Mouse (Mus musculus): ENCODE results near the gene Sgk2.

DNA sequence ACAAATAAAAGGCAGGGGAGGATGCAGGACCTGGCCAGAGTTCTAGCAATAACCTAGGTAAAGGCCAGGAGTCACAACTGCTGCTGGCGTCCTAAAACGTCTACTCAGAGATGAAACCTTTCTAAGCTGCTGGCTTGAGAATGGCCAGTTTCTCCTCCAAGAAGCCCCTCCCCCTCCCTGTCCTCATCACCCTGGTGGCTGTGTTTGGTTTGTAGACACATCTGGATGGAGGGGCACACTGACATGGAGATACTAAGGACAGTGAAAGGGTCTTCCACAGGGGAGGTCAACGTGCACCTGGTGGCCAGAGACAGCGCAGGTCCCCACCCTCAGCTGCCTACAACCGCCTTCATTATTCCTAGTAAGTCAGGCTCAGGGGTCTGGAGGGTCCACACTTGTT lies 40.2 kb upstream of the Sgk2 start:
- TF ChIP-seq POLR2A (IDR thresholded peaks at IDR 0.05; ENCODE audit: insufficient read depth, low read depth, low read length) (no peak), CTCF (IDR thresholded peaks at IDR 0.05) (no peak)

All from heart, adult 2 months (tissue).